Mouse (Mus musculus): Measurements from ENCODE around the gene Tbc1d1. TPM values are rescaled to one million over a fixed set of nuclear protein-coding genes. Genes with fewer than 3 reads are reported as not detected.

Gene Tbc1d1
- 10 to 100 TPM; 16.7 to 21.9 TPM for total RNA-seq (2021)
- long read RNA-seq, experiment 1, full-length matches to known transcripts = 5 of 16 reads
- long read RNA-seq, experiment 1, partial matches to known transcripts = 5 of 16 reads
- long read RNA-seq, experiment 1, other reads (novel, unspliced or antisense) = 6 of 16 reads
- long read RNA-seq, experiment 2, full-length matches to known transcripts = 4 of 27 reads
- long read RNA-seq, experiment 2, partial matches to known transcripts = 6 of 27 reads
- long read RNA-seq, experiment 2, other reads (novel, unspliced or antisense) = 17 of 27 reads

GRCm38 (mm10) chr5:64155861-64156550, at the start of gene Tbc1d1:
Tbc1d1 (plus strand) TSS chr5:64156305.
- intact Hi-C loops (cut with DNase I) = loop anchor here (5.0 kb wide), 1 partner anchor 249 kb away; no protein-coding TSS in a partner anchor
- peak; percentile 57 to 58 for DNase-seq

- DNase-seq = no peak
- intact Hi-C loops (cut with DNase I) = no loop called here
Measured at GRCm38 (mm10) chr5:64107596-64108289, 48.4 kb upstream of the Tbc1d1 start.

- intact Hi-C loops (cut with DNase I) = no loop called here
- DNase-seq = peak in 1 of 2 experiments; percentile 17
Measured at GRCm38 (mm10) chr5:64109217-64109616, 46.9 kb upstream of the Tbc1d1 start.

- no peak for DNase-seq
- intact Hi-C loops (cut with DNase I) = no loop called here
Measured at GRCm38 (mm10) chr5:64112360-64112759, 43.7 kb upstream of the Tbc1d1 start.

- intact Hi-C loops (cut with DNase I) = no loop called here
Measured at GRCm38 (mm10) chr5:64114210-64114609, 41.9 kb upstream of the Tbc1d1 start.

GRCm38 (mm10) chr5:64117191-64117590, 38.9 kb upstream of the Tbc1d1 start:
- DNase-seq = no peak
- intact Hi-C loops (cut with DNase I) = no loop called here

More at GRCm38 (mm10) chr5:64114210-64114609, 41.9 kb upstream of the Tbc1d1 start:
- no peak for DNase-seq

GRCm38 (mm10) chr5:64125783-64126182, 30.3 kb upstream of the Tbc1d1 start:
- DNase-seq = no peak
- intact Hi-C loops (cut with DNase I) = no loop called here

GRCm38 (mm10) chr5:64131550-64131949, 24.6 kb upstream of the Tbc1d1 start:
- intact Hi-C loops (cut with DNase I) = no loop called here
- DNase-seq = no peak

GRCm38 (mm10) chr5:64133901-64134300, 22.2 kb upstream of the Tbc1d1 start:
- intact Hi-C loops (cut with DNase I) = no loop called here

GRCm38 (mm10) chr5:64136325-64136724, 19.8 kb upstream of the Tbc1d1 start:
- intact Hi-C loops (cut with DNase I) = loop anchor here (5.0 kb wide), 1 partner anchor 131 kb away; no protein-coding TSS in a partner anchor
- DNase-seq = peak in 1 of 2 experiments; percentile 10

More at GRCm38 (mm10) chr5:64133901-64134300, 22.2 kb upstream of the Tbc1d1 start:
- no peak for DNase-seq

- DNase-seq = no peak
- intact Hi-C loops (cut with DNase I) = no loop called here
Measured at GRCm38 (mm10) chr5:64140202-64140601, 15.9 kb upstream of the Tbc1d1 start.

- DNase-seq = no peak
- intact Hi-C loops (cut with DNase I) = no loop called here
Measured at GRCm38 (mm10) chr5:64144315-64144714, 11.8 kb upstream of the Tbc1d1 start.

GRCm38 (mm10) chr5:64146384-64147005, 9.6 kb upstream of the Tbc1d1 start:
- intact Hi-C loops (cut with DNase I) = no loop called here
- no peak for DNase-seq

- intact Hi-C loops (cut with DNase I) = no loop called here
- DNase-seq = no peak
Measured at GRCm38 (mm10) chr5:64149184-64150127, 6.6 kb upstream of the Tbc1d1 start.

- intact Hi-C loops (cut with DNase I) = no loop called here
- no peak for DNase-seq
Measured at GRCm38 (mm10) chr5:64153319-64153718, 2.8 kb upstream of the Tbc1d1 start.

- DNase-seq = peak in 1 of 2 experiments; percentile 13
- intact Hi-C loops (cut with DNase I) = loop anchor here (5.0 kb wide), 1 partner anchor 249 kb away; no protein-coding TSS in a partner anchor
Measured at GRCm38 (mm10) chr5:64156579-64156978, 474 bp downstream of the Tbc1d1 start.

- intact Hi-C loops (cut with DNase I) = loop anchor here (5.0 kb wide), 1 partner anchor 251 kb away; no protein-coding TSS in a partner anchor
- DNase-seq = no peak
Measured at GRCm38 (mm10) chr5:64157926-64158325, 1.8 kb downstream of the Tbc1d1 start.

GRCm38 (mm10) chr5:64158501-64158900, 2.4 kb downstream of the Tbc1d1 start:
- DNase-seq = no peak
- intact Hi-C loops (cut with DNase I) = loop anchor here (5.0 kb wide), 1 partner anchor 251 kb away; no protein-coding TSS in a partner anchor
